Mouse (Mus musculus) small intestine, adult 2 months (tissue): ENCODE measurements around the gene Mlx.

Source experiments
- CTCF ChIP-seq: fragments of 200-500 bp; IDR thresholded peaks from 2 replicates; pipeline ENCODE4 v1.5.1; 2012; ENCODE audit warnings: low read depth, mild to moderate bottlenecking, control low read depth, inconsistent platforms, low read length, moderate library complexity, mixed read lengths; ENCODE audit not compliant: insufficient replicate concordance, insufficient read length; ENCODE audit errors: extremely low read depth
- POLR2A ChIP-seq: fragments of 200-500 bp; IDR thresholded peaks from 2 replicates; pipeline ENCODE4 v1.6.1; 2012; ENCODE audit warnings: low read depth, mild to moderate bottlenecking, control low read depth, inconsistent platforms, low read length, moderate library complexity

DNA sequence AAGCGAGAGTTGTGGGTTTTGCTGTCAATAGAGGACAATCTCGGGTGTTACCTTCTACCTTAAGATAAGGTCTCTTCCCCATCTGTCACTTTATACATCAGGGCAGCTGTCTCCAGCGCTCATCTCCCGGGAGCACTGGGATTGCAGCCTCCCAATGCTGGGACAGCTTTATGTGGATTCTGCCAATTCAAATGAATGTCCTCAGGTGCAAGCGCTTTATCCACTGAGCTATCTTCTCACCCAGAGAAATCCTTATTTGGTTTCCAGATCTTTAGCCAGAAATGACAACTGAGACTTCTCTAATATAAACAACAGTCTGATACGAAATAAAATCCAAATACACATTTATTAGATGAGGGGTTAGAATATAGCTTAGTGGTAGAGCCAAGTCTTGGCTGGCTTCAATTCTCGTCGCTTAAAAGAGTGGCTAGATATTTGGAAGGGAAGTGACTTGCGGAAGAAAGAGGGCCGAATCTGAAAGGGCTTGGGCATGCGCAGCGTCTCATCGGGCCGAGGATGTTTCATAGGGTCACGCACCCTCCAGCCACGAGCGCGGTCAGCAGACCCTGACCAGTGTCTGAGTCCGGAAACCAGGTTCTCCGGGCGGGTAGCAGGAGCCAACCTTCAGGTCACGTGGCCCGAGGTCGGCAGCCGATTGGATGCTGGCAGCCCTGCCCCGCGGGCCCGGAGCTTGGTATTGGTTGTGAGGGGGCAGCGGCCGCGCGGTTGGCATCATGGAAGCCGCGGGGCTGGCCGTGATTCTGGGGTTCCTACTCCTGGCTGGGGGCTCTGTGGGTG, 17.5 kb upstream of the Mlx start, which contains the start of gene Naglu:
- TF ChIP-seq POLR2A, result peak; percentile 57
- no peak for TF ChIP-seq CTCF
